Mouse (Mus musculus): ENCODE results near the gene Hmgb2.

Hmgb2 gene

DNA sequence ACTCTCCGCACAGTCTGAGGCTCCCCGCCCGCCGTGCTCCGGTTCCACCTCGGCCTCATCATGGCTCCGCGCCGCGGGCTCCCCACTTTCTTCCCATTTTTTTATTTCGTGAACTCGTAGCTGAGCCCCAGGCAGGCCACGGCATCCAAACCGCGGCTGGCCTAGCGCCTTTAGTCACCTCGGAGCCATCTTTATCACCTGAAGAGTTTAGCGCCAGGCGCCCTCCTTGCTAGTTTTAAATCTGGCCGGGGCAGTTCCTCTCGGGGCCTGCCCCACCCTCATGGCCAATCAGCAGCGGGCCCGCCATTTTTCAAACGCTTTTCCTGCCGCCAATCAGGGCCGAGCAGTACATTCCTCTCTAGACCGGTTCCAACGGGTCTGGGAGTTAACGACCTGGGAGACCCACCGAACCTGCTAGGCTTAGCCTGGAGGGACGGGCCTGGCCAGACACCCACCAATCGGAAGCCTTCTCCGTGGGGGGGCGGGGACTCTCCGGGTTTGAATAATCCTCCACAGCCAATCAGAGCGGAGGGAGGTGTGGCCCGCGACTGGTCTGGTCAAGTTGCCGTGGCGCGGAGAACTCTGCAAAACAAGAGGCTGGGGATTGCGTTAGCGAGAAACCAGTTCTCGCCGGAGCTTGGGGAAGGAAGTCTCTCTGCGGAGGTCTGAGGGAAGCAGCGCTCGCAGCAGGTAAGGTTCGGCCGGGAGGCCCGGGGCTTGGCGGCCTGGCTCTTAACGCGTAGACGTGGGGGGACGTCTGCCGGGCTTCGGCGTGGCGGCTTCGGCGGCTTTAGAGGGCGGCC lies at the start of gene Hmgb2:
Gene Hmgb2, plus strand, starts transcription at position 592 of the 803 bp plus-strand sequence.
- in situ Hi-C loops (cut with MboI) = no loop called here

DNA sequence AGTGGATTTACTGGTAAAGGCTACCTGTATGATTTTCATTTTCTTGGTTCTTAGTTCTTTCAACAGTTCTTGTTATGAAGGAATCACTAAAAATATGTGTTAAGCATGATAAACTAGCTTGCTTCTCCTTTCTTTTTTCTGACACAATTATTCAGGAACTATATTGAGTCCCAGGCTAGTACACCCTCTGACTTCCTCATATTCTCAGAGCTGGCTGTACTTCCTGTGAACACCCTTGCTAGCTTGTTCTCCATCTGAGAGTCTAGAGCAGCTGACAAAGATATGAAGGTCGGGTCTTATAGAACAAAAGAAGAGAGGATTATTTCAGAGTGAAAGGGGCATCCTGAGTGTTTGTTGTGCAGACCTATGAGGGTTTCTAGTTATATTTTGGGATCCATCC lies 48.9 kb upstream of the Hmgb2 start:
- in situ Hi-C loops (cut with MboI) = no loop called here

DNA sequence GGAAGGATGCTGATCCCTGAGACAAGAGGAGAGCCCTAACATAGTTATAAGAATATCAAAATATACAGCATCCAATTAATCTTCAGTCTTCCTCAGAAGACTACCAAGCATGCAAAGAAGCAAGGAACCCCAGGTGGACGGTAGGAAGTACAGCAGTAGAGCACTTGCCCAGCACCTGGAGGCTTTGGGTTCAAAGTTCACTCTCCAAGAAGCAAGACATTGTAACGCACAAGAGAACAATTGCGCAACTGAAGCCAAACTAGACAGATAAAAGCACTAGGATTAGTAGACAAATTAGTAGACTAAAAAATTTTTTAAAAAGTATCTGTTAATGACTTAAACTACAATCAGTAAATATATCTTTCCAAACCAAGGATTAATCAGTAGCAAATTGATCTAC lies 48.0 kb upstream of the Hmgb2 start:
- in situ Hi-C loops (cut with MboI) = no loop called here

DNA sequence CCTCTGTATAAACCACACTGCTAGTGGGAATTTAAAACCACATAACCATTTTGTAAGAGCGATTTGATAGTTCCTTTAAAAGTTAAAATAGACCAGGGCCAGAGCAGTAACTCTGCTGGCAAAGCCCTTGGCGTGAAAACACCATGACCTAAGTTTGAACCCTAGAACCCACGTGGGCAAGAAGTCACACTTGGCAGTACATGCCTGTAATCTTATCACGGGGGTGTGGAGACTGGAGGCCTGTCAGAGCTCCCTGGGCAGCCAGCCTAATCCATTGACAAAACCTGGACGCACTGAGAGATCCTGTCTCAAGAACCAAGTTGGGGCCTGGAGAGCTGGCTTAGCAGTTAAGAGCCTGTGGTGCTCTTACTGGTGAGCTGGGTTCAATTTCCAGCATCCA lies 43.1 kb upstream of the Hmgb2 start:
- in situ Hi-C loops (cut with MboI) = no loop called here

DNA sequence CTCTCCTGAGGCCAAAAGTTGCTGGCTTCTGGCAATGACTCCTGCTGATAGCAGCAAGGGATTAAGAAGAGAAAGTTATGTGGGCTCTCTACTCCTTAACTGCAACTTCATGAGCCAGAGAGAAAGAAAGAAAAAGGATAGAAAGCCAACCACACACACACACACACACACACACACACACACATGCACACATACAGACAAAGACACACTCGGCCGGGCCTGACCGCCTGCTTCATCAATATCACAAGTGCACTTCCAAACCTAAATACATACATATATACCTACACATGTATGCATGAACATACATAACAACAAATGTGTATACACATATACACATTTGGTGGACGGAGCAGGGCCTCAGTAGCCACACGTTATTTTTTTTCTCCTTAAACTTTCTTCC lies 40.8 kb upstream of the Hmgb2 start:
- in situ Hi-C loops (cut with MboI) = no loop called here

DNA sequence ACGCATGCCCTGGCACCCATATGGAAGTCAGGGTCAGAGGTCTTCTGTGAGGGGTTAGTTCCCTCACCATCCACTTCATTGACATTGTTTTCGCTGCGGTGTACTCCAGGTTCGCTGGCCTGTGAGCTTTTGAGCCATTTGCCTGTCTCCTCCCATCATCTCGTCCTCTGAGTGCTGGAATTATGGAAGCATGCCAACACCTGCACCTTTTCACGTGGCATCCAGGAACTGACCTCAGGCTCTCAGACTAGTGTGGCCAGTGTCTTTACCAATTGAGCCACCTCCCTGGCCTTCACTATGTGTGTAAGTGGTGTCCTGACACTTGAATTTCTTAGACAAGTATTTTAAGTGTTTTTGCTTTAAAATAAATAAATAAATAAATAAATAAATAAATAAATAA lies 38.0 kb upstream of the Hmgb2 start:
- in situ Hi-C loops (cut with MboI) = no loop called here

DNA sequence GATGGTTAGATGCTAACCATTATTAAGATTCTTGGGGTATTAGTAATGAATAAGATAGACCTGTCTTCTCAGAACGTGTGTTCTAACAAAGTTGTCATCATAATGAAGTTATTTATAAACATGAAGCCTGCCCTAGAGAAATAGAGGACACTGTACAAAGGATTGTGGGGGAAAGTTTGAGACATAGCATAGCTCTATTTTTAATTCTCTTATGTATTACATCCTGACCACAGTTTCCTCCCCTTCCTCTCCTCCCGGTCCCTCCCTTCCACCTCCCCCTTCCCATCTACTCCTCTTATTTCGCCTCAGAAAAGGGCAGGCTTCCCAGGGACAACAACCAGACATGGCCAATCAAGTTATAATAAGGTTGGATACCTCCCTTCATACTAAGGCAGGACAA lies 33.3 kb upstream of the Hmgb2 start:
- in situ Hi-C loops (cut with MboI) = loop anchor here (25.0 kb wide), 1 partner anchor 916 kb away; the partner anchor contains the start of genes Cep44 and Fbxo8

DNA sequence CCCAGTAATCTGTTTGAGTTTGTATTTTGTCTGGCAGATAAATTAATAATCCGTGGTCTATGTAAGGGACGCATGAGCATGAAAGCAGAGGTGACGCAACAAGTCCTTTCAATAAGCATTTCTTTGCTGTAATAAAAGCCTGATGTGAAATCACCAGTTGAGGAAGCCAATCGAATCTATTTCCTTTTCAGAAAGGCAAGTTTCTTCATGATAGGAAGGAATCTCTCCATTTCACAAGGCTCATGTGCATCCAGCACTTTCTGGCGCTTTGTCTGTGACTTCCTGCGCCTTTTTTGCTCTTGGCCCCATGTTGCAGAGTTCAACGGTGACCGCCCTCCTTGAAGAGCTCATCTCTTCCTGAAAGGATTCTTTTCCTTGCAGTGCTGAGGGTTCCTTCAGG lies 32.0 kb upstream of the Hmgb2 start:
- in situ Hi-C loops (cut with MboI) = loop anchor here (25.0 kb wide), 1 partner anchor 917 kb away; the partner anchor contains the start of genes Cep44 and Fbxo8

DNA sequence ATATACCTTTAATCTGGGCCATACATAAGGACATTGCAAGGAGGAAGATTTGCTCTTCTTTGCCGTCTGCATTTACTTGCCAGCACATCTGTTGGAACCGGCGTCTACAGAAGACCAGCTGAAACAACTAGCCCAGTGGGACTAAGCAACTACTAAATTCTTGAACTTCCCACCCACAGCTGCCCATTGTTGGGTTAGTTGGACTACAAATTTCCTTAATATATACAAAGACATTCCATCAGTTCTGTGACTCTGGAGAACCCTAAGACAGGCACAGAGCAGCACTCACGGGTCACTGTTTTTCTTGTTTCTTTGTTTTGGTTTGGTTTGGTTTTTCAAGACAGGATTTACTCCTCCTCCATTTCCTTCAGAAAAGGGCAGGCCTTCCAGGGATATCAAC lies 31.1 kb upstream of the Hmgb2 start:
- in situ Hi-C loops (cut with MboI) = loop anchor here (25.0 kb wide), 1 partner anchor 918 kb away; the partner anchor contains the start of genes Cep44 and Fbxo8

DNA sequence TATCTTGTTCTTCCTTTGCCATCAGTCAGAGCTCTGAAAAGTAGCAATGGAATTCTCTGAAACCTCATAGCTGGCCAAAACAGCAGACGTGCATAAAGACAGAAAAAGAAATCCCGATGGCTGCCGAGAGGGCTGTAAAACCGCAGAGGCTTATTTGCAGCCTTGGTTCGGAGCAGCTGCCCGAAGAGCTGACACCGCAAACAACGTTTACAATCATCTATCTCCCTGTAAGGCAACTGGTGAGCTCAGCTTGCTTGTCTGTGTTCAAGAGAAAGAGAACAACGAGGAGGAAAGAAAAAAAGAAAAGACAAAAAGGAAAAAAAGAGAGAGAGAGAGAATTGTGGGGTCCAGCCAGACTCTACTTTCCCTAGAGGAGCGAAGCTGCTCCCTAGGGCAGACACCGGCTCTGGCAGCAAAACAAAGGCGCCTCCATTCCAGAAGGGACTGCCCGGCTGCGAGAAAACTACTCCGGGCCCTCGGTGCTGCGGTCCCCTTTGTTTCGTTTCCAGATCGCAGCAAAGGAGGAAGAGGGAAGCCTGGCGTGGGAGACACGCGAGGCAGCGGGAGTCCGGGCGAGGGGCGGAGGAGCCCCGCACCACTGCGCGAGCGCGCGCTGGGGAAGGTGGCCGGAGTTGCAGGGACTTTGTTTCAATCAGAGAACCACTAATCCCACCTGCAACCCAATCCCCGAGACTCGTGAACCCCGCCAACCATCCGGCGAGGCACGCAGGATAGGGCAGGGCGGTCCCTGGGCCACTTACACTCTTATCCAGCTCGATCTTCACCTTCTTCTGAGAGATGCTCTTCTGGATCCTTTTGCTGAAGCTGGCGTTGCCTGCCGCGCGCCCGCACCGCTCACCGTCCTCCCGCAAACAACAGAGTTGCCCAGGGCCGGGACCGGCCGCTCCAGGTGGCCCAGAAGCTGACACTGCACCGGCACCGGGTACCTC lies 24.9 kb upstream of the Hmgb2 start:
- in situ Hi-C loops (cut with MboI) = loop anchor here (25.0 kb wide), 1 partner anchor 924 kb away; the partner anchor contains the start of genes Cep44 and Fbxo8

DNA sequence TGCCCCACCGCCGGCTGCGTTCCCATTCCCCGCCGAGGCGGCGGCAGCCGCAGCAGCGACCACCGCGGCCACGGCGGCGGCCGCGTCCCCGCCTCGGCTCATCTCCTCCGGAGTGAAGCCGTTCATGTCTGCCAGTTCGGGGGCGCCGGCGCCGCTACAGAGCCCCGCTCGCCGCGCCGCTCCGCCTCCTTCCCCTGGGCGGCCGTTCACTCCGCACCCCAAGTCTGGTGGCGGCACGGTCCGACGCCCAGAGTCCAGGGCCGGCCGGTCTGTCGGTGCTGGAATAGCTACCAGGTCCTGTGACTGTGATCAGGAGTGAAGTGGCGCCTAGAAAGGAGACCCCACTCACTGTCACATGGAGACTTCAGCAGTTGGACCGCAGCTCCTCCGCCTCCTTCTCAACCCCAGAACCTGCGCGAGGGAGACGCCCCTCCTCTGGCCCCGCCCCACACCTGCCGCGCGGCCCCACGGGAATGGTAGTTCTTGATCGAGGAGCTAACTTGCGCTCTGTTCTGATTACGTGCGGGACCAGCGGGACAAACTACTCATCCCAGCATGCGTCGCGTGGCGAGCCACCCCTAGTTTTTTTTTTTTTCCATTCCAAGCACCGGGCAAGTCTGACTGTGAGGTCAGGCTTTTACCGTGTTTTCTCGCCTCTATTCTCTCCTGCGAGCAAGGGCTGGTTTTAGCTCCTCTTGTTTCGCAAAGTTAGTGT lies 24.1 kb upstream of the Hmgb2 start, which contains the start of gene Sap30:
Gene Sap30, minus strand, starts transcription at position 420 of the 715 bp plus-strand sequence.
- in situ Hi-C loops (cut with MboI) = loop anchor here (25.0 kb wide), 1 partner anchor 925 kb away; the partner anchor contains the start of genes Cep44 and Fbxo8

DNA sequence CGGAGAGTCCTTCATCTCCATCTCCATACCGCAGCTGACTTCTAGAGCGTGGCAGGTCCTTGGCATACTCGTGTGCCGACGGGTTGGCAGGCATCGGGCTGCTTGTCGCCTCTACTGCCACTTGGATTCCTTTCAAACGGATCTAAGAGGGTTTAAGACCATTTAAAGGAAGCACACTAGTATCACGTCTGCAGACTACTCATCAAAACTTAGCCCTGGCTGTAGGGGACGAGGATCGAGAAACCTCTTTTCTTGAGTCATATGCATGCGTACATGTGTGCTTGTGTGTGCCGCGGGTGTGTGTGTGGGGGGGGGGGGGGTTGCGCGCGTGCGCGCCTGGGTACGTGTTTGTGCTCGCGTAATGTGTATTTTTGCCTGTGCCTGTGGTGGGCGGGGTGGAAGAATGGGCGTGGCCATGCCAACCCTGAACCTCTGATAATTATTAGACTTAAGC lies 23.4 kb upstream of the Hmgb2 start:
- in situ Hi-C loops (cut with MboI) = loop anchor here (25.0 kb wide), 1 partner anchor 926 kb away; the partner anchor contains the start of genes Cep44 and Fbxo8

DNA sequence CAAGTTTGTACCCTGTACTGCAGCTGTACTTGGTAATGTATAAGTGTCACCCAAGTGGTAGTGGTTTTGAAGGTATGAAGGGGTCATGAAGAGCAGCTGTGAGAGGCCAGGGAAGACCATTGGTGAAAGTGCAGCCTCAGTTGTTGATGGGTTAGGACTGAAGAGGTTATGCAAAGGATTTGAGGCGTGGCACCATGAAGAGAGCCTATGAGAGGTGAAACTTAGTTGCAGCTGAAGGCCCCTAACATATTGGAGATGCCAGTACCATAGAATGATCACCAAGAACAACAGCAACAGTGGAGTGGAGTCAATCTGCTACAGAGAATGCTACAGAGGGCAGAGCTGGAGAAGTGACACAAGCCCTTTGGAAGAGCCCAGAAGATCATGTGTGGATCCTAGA lies 22.3 kb upstream of the Hmgb2 start:
- in situ Hi-C loops (cut with MboI) = loop anchor here (25.0 kb wide), 1 partner anchor 927 kb away; the partner anchor contains the start of genes Cep44 and Fbxo8

DNA sequence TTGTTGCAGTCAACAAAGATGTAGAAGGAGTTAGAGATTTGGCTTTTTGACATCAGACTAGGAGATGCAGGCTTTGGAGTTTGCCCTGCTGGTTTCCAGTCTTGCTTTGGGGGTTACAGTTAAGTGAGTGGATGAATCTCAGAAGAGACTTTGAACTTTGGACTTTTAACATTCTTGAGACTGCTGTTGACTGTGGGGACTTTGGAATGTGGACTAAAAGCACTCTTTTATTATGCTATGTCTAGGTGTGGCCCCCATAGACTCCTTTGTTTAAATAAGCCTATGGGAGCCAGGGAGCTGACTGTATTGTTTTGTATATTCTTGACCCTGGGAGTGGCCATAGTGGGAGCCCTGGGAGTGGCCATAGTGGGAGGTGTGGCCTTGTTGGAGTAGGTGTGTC lies 21.8 kb upstream of the Hmgb2 start:
- in situ Hi-C loops (cut with MboI) = loop anchor here (25.0 kb wide), 1 partner anchor 928 kb away; the partner anchor contains the start of genes Cep44 and Fbxo8

DNA sequence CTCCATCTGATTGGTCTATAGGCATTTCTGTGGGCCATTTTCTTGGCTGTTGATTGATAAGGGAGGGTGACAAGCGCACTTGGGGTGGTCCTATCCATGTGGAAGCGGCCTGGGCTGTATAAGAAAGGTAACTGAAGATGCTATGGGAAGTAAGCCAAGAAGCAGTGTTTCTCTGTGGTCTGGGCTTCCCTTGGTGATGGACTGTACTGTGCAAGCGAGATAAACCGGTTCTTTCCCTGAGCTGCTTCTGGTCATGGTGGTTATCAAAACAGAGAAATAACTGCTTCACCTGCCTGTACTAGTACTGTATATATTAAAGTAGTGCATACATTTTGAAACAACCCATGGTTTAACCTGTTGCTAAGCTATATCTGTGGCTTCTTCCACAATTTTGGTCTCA lies 19.8 kb upstream of the Hmgb2 start:
- in situ Hi-C loops (cut with MboI) = loop anchor here (25.0 kb wide), 1 partner anchor 930 kb away; the partner anchor contains the start of genes Cep44 and Fbxo8

DNA sequence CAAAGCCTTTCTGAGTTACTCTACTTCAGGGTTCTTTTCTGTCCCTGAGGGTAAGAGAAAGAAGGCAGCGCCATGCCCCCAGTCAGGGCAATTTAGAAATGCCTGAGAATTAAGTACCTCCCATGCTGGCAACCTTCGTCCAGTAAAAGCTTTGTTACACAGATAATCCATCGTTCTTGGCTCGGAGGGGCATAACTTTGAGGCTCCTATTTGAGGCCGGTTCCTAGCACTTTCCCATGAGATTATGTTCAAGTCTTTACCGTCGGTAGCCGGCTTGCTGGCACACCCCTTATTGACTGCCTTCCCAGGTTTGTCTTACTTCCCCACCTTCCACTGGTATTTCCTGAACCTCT lies 13.2 kb upstream of the Hmgb2 start:
- in situ Hi-C loops (cut with MboI) = loop anchor here (25.0 kb wide), 1 partner anchor 936 kb away; the partner anchor contains the start of genes Cep44 and Fbxo8

DNA sequence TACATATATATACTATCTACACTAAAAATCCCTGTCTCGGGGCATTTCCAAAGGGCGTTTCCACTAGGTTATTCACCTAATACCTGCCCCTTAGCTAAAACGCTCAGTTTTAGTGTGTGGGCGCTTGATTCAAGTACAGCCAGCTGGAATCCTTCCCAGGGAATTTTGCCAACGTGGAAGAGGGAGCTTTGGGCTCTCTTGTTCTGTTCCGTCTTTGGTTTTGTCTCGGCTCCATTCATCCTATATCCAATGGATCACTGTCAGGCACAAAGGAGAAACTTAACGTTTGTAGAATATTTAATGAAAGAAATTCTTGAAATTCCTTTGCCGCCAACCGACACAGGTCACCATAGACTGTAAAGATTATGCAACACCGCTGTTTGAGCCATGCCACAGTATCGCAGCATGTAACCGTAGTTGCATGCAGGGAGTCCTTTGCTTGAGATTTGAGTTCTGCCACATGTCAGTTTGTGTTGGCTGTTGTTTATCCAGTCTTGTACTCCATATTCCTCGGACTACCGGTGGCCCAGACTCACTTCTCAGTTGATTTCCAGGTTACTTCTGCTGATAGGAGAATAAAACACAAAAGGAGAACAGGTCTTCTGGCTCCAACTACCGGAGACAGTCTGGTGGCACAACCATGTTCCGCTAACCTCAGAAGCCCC lies 12.7 kb upstream of the Hmgb2 start:
- in situ Hi-C loops (cut with MboI) = loop anchor here (25.0 kb wide), 1 partner anchor 937 kb away; the partner anchor contains the start of genes Cep44 and Fbxo8

DNA sequence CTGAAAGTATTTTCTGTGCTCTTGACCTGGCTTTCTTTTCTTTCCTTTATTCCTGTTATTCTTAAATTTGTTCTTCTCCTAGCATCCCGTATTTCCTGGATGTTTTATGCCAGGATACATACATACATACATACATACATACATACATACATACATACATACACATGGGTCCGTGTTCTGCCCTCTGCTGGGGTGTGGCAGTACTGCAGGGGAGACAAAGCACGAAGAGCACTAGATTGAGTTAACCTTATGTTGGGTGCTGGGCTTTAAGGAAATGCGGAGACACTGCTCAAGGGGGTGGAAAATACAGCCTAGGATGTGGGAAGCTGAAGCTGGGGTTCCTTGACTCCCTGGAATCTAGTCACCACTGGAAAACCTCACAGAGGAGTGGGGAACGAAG lies 8.1 kb upstream of the Hmgb2 start:
- in situ Hi-C loops (cut with MboI) = loop anchor here (10.0 kb wide), 1 partner anchor 151 kb away; the partner anchor contains the start of gene Galnt7

DNA sequence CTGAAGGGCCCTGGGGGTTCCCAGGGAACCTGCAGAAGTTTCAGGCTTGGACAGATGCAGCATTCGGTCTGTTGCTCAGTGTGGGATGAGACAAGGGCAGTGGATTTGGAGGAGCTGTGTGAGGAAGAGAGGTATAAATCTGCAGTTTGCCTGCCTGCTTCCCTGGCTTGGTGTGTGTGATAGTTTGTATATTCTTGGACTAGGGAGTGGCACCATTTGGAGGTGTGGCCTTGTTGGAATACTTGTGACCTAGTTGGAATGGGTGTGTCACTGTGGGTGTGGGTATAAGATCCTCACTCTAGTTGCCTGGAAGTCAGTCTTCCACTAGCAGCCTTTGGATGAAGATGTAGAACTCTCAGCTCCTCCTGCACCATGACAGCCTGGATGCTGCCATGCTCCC lies 6.2 kb upstream of the Hmgb2 start:
- in situ Hi-C loops (cut with MboI) = loop anchor here (10.0 kb wide), 1 partner anchor 149 kb away; the partner anchor contains the start of gene Galnt7

DNA sequence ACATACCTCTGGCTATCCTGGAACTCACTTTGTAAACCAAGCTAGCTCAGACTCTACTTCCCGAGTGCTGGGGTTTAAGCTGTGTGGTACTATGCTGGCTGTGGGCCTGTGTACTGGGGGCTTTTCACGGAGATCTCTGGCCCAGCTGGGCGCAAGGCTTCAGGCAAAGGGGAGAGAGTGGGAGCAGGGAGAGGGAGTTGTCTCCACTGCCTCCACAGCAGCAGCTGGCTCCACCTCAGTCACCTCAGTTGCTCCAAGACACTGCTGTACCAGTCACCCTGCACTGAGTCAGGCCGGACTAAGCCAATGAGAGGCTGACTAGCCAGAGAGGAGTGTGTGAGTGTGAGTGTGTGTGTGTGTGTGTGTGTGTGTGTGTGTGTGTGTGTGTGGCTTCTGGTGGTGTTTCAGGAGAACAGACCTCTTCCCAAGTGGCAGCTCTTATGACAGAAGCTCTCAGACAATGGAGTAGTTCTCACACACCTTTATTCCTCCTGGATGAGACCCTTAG lies 4.1 kb upstream of the Hmgb2 start:
- in situ Hi-C loops (cut with MboI) = loop anchor here (10.0 kb wide), 1 partner anchor 147 kb away; the partner anchor contains the start of gene Galnt7
